ENCODE assay signal across 20 mouse cellular contexts in the genomic region with DNA sequence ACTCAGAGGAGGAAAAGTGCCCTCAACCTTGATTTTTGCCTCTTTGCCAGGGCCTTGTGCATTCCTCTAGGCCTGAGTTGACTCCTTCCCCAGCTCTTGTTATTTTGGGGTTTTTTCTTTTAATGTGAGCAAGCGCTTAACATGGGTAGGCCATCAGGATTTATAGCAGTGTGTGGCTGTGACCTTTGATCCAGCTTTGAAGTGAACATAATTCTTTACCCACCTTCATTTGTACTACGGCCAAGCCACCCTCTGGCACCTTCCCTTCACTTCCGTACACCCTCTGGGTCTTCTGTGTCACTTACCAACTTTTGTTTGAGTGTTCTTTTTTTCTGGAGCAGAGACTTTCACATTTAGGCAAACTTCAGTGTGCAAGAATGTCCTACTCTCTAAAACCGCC. TPM values are rescaled to one million over a fixed set of nuclear protein-coding genes. Genes with fewer than 3 reads are reported as not detected.
DNase-seq lines count a peak whose midpoint lies in the region; ATAC-seq and TF ChIP-seq lines count a peak whose summit lies in the region.
"Had no signal": no experiment of that assay in that cellular context is flagged by ENCODE, and none has a peak within 500 bp of the region (broad histone marks: within the 10 kb centered on the region; RNA-seq: fewer than 3 reads in every experiment).

No protein-coding gene starts in this region.

- no peak overlapping the region for H3K9ac ChIP-seq in intestine, postnatal 0 days (ENCODE audit: low read depth, low read length)
- H3K9ac ChIP-seq: forebrain, embryonic 12.5 days; hindbrain, embryonic 14.5 days; liver, embryonic 13.5 days had no signal

- DNase-seq in kidney, adult 2 months: peak; percentile 37
- DNase-seq in kidney, postnatal 36 days: no peak
- no peak for DNase-seq in testis, postnatal 14 days (ENCODE audit: low spot score)
- DNase-seq in cerebellum, postnatal 4 days (ENCODE audit: low spot score in 2 of 2): no peak
- DNase-seq in urinary bladder, adult 2 months (ENCODE audit: low spot score): no peak
- DNase-seq: cerebellum, adult 18-20 months; cerebellum, postnatal 36 days; heart, adult 18-20 months; heart, postnatal 36 days; left cerebral cortex, postnatal 4 days; liver, embryonic 13.5 days; retina, postnatal 1 day; thymus, adult 2 months had no signal

- no peak for TF ChIP-seq POLR2A in kidney, adult 2 months (IDR thresholded peaks at IDR 0.05; ENCODE audit: low read depth, low read length)
- TF ChIP-seq POLR2A in testis, adult 2 months (IDR thresholded peaks at IDR 0.05; ENCODE audit: control insufficient read depth, low read depth, low read length): no peak

- H3K27ac ChIP-seq in kidney, adult 2 months (ENCODE audit: insufficient read depth, low read depth, low read length): no peak overlapping the region
- no peak overlapping the region for H3K27ac ChIP-seq in testis, adult 2 months (ENCODE audit: control insufficient read depth, insufficient read depth, low read depth, low read length)
- peak overlapping the region; percentile 72 for H3K27ac ChIP-seq in intestine, postnatal 0 days (ENCODE audit: low read depth, low read length)
- H3K27ac ChIP-seq: forebrain, embryonic 12.5 days; hindbrain, embryonic 14.5 days; liver, embryonic 13.5 days; macrophage; midbrain, embryonic 10.5 days had no signal

- H3K27me3 ChIP-seq in kidney, adult 2 months (replicated peaks; ENCODE audit: control insufficient read depth, insufficient read depth, low read length): no peaks in the 10 kb centered on the region
- H3K27me3 ChIP-seq in testis, adult 2 months (ENCODE audit: control insufficient read depth, insufficient read depth, low read length): no peaks in the 10 kb centered on the region
- no peaks in the 10 kb centered on the region for H3K27me3 ChIP-seq in intestine, postnatal 0 days (replicated peaks; ENCODE audit: control insufficient read depth, insufficient read depth, low read length)
- H3K27me3 ChIP-seq: liver, embryonic 13.5 days had no signal

- H3K36me3 ChIP-seq in kidney, adult 2 months (ENCODE audit: control insufficient read depth, insufficient read depth, low read length): no peaks in the 10 kb centered on the region; the same call in 1 of the 2 replicates
- H3K36me3 ChIP-seq in testis, adult 2 months (ENCODE audit: control insufficient read depth, insufficient read depth, low read length): no peaks in the 10 kb centered on the region; the same call in 1 of the 2 replicates
- peaks cover 14% of the 10 kb centered on the region; the same call in 1 of the 2 replicates for H3K36me3 ChIP-seq in intestine, postnatal 0 days (ENCODE audit: control insufficient read depth, insufficient read depth)

- H3K4me2 ChIP-seq in intestine, postnatal 0 days (replicated peaks; ENCODE audit: low read depth): no peak overlapping the region
- H3K4me2 ChIP-seq: forebrain, embryonic 12.5 days; hindbrain, embryonic 14.5 days; liver, embryonic 13.5 days had no signal

- peaks cover 18% of the 10 kb centered on the region for H3K4me1 ChIP-seq in kidney, adult 2 months (ENCODE audit: control insufficient read depth, insufficient read depth, low read length)
- peaks cover 4% of the 10 kb centered on the region for H3K4me1 ChIP-seq in testis, adult 2 months (ENCODE audit: control insufficient read depth, insufficient read depth, low read length)
- 0 out of 2 replicates have a peak, but pooled peaks cover 7% of the 10 kb centered on the region for H3K4me1 ChIP-seq in intestine, postnatal 0 days (replicated peaks; ENCODE audit: control insufficient read depth, insufficient read depth, low read length)

- no peak overlapping the region for H3K4me3 ChIP-seq in kidney, adult 2 months (ENCODE audit: insufficient read depth, low read depth, low read length)
- peak overlapping the region; percentile 52 for H3K4me3 ChIP-seq in testis, adult 2 months (ENCODE audit: control insufficient read depth, low read depth, low read length)
- no peak overlapping the region for H3K4me3 ChIP-seq in intestine, postnatal 0 days (ENCODE audit: low read depth, low read length)
- H3K4me3 ChIP-seq: forebrain, embryonic 12.5 days; liver, embryonic 13.5 days; midbrain, embryonic 10.5 days had no signal

- TF ChIP-seq CTCF in kidney, adult 2 months (conservative IDR thresholded peaks at IDR 0.05; ENCODE audit: insufficient read depth, insufficient read length, low read depth, low read length): no peak
- TF ChIP-seq CTCF in testis, adult 2 months (IDR thresholded peaks at IDR 0.05; ENCODE audit: control insufficient read depth, insufficient read depth, insufficient replicate concordance, low read depth, low read length): no peak
- no peak for TF ChIP-seq CTCF in intestine, postnatal 0 days (IDR thresholded peaks at IDR 0.05; ENCODE audit: low read depth)

- WGBS in kidney, adult 2 months: 48% methylated on average over 4 of the region's 4 CpGs
- 43% methylated on average over 4 of the region's 4 CpGs for WGBS in intestine, postnatal 0 days

- H3K9me3 ChIP-seq in intestine, postnatal 0 days (ENCODE audit: control insufficient read depth): no peaks in the 10 kb centered on the region
- H3K9me3 ChIP-seq: forebrain, embryonic 12.5 days; liver, embryonic 13.5 days; midbrain, embryonic 10.5 days had no signal

- ATAC-seq in intestine, postnatal 0 days: peak; percentile 51; the same call in 1 of the 2 replicates
- ATAC-seq: activated CD4-positive, CD25-positive, alpha-beta regulatory T cell, adult 4 months had no signal

RNA-seq across cellular contexts. Expression of a gene that starts 10.1 kb away (rescaled TPM):
- polyA plus RNA-seq in kidney, adult 2 months (2012; rRNA removed): 20.1 and 20.7 TPM in 2 replicates
- 47.5 and 50.9 TPM in 2 replicates for polyA plus RNA-seq in testis, adult 2 months (2012; rRNA removed)
- 20.0 and 24.5 TPM in 2 replicates for polyA plus RNA-seq in intestine, postnatal 0 days (2015; fragmentation: Nextera tagmentation; extraction: Ambion mirVana)
- polyA plus RNA-seq in urinary bladder, adult 2 months (2012; rRNA removed): 77.2 and 79.5 TPM in 2 replicates
